Mouse (Mus musculus): ENCODE data around the gene Slc25a13. TPM values are rescaled to one million over a fixed set of nuclear protein-coding genes. Genes with fewer than 3 reads are reported as not detected.
"Not testable (repeated sequence)": the region's sequence is repeated elsewhere in the genome, so short reads cannot be mapped to it uniquely, and the experiment has no call there.

Slc25a13 gene
- polyA plus RNA-seq, 2 experiments from 2014 or later, result 6.4 to 14.0 TPM

GRCm38 (mm10) chr6:6202451-6202850 is 14.5 kb downstream of the Slc25a13 start:
- ATAC-seq, result no peak

DNA sequence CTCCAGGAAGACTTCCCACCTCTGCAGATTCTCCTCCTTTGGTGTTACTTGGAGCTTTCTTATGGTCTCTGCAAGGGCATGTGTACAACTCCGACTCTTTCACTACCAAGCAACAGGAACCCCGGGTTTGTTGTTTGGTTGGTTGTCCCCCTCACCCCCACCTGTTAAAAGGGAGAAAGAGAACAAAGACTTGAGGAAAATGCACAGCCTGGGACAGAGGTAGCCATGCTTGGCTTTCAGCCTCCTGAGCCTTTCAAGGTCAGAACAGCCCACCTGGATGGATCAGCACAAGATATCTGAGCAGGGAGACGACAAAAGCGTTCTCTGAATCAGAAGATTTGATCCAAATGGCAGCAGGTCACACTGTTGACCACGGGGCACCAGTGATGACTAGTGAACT is 15.0 kb downstream of the Slc25a13 start:
- no peak for ATAC-seq

GRCm38 (mm10) chr6:6199138-6199870 is 17.7 kb downstream of the Slc25a13 start:
- no peak for ATAC-seq

DNA sequence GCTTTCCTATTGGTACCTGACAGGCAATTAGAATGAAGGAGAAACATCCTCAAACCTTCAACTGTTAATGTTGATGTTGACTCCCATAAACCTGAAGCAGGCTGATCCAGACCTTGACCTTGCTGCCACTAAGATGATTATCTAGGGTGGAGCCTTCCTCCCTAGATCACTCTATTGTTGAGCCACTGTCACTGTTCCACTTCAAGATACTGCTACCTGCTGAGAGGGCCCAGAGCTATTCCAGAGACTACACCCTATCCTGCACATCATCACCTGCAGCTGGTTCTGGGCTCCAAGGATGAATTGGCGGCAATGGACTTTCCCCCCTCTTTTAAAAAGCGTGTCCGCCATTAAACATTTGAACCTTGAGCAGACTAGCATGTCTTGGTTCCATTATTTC is 18.9 kb downstream of the Slc25a13 start:
- not testable (repeated sequence) for ATAC-seq

DNA sequence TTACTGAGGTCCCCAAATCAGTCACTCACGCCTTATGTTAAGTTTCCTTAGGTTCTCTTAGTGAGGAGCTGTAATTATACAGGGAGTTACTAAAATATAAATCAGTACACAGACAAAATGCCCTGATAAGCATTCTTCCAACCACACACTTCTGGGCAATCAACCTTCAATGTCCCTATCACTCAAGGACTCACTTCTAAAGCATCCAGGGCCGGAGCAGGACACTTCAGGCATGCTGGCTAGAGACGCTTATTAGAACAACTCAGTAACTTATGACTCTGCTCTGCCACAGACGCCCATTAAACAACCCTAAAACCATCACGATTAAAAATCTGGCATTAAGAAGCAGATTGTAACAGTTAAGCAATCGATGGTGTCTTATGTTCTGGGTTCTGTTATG is 19.6 kb downstream of the Slc25a13 start:
- ATAC-seq, result no peak

DNA sequence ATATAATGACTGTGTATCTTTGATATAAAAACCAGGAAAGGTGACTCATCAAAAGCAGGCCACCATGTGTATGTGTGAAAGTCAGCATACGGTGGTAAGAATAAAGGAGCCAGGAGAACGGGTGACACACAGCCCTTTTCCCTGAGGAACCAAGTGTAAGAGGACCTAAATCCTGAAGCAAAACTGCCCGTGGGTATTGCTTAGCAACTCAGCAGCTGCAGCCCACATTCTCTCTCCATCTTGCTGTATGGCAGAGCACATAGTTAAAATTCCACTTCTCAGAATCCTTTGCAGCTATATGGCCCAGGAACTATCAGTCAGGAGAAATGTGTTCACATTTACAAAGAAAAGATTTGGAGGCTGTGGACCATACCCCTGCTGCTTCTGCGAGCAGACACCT is 20.4 kb downstream of the Slc25a13 start:
- ATAC-seq, result no peak

DNA sequence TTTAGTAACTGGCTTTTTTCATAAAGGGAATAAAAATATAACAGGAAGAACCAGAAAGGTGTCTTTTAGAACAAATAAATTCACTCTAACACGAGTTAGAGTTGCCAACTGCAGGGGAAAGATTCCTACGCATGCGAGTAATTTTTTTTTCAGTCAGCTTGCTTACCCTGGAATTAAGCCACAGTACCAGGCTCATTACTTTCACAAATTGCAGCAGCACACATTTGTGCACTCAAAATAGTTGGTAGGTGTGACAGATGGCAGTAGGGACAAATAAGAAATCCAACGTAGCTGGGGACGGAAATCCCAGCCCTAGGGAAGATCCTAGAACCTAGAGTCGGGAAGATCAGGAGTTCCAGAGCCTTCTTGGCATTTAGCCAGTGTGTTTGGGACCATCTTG is 22.1 kb downstream of the Slc25a13 start:
- ATAC-seq, result no peak

DNA sequence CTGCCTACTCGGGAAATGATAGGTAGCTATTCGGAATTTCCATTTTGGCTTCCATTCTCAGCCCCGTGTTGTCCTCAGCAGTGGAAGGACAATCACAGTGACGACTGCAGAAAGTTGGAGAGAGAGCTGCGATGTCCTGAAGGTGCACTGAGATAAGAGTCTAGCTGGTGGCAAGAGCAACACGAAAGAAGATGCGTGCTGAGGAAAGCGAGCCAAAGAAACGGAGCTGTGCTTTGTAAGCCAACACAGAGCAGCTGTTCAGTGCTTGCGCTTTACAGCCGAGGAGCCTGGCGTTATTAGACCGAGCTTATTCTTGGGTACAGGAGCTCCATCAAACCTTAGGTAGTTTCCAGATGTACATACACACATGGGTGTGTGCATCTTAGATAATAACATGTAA is 23.1 kb downstream of the Slc25a13 start:
- no peak for ATAC-seq

GRCm38 (mm10) chr6:6192413-6192812 is 24.6 kb downstream of the Slc25a13 start:
- ATAC-seq, result no peak

DNA sequence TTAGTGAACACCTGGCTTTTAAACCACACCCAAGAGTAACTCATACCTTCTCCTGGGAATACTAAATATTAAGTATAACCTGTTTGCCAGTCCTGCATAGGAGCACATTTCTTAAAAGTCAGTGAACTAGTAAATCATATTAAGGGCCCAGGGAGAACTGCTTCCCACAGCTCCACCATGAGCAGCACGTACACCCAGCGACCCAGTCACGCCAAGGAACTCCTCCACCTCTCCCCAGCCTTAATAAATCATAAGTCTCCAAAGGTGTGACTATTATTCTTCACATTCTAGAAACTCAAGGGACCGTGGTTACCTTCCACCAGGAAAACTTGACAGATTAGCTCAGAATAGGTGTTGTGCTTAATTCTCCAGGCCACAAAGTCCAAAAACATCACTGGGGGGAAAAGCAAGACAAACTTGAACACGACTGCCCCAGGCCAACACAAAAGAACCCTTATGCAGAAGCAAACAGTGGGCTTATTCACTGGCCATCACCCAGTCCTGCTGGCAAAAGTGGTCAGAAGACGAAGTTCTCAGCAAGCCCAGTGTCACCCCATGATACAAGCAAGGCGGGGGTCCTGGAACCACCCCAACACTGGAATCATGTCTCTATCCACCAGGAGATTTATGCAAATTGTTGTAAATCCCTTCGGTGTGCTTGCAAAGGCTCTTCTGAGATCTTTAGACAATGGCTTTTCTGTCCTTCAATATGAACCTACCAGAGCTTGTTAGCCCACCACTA is 25.2 kb downstream of the Slc25a13 start:
- ATAC-seq, result no peak

- ATAC-seq, result no peak
Observed at GRCm38 (mm10) chr6:6188970-6189369, 28.0 kb downstream of the Slc25a13 start.

DNA sequence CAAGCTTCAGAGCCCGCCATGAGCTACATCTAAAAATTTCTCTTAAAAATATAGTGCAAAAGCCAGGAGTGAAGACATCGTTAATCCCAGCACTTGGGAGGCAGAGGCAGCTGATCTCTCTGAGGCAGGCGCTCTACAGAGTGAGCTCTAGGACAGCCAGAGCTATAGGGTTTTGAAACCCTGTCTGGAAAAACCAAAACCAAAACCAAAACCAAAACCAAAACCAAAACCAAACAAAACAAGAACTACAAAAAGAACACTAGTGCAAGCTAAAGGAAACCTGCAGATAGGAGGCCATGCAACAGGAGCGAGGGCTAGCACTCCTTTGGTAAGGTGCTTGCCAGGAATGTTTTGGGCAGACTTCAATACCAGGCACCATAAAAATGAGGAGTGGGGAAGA is 30.5 kb downstream of the Slc25a13 start:
- peak; percentile 75 for ATAC-seq

- ATAC-seq, result no peak
Observed at GRCm38 (mm10) chr6:6185735-6186068, 31.3 kb downstream of the Slc25a13 start.

- ATAC-seq, result no peak
Observed at GRCm38 (mm10) chr6:6184921-6185734, 31.8 kb downstream of the Slc25a13 start.

GRCm38 (mm10) chr6:6183601-6184000 is 33.4 kb downstream of the Slc25a13 start:
- no peak for ATAC-seq

- no peak for ATAC-seq
Observed at GRCm38 (mm10) chr6:6182191-6182590, 34.8 kb downstream of the Slc25a13 start.

- not testable (repeated sequence) for ATAC-seq
Observed at GRCm38 (mm10) chr6:6178341-6178740, 38.6 kb downstream of the Slc25a13 start.

- no peak for ATAC-seq
Observed at GRCm38 (mm10) chr6:6175350-6175971, 41.5 kb downstream of the Slc25a13 start.

- ATAC-seq, result no peak
Observed at GRCm38 (mm10) chr6:6173935-6174561, 42.9 kb downstream of the Slc25a13 start.

DNA sequence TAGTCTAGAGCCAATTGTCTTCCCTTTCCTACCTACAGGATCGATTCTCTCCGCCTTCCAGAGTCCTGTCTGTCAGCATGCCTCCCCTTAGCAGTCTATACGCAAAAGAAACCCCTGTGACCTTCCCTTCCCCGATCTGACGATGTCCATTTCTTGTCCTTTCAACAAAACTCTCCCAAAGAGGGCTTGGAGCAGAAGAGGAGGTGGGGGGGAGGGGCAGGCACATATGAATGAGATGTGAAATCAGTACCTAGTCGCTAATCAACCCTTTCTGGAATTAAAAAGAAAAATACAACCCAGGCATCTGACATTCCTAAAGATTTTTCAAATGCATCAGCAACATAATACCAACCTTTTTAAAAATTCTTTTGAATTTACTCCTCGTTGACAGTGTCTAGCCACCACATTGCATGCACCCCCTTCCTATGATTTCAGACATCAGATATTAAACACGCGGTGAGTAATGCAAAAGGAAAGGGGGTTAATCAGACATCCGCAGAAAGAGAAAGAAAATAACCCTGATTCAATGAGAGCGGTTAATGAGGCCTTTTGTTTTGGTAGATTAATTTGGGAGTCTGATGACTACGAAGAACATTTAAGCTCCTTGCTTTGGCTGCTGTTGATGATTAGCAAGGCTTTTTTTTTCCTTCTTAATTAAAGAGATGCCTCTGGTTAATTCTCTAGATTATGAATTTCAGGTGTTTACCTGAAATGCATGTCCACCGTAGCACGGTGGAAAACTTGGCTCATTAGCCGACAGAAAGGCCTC is 43.6 kb downstream of the Slc25a13 start:
- no peak for ATAC-seq

DNA sequence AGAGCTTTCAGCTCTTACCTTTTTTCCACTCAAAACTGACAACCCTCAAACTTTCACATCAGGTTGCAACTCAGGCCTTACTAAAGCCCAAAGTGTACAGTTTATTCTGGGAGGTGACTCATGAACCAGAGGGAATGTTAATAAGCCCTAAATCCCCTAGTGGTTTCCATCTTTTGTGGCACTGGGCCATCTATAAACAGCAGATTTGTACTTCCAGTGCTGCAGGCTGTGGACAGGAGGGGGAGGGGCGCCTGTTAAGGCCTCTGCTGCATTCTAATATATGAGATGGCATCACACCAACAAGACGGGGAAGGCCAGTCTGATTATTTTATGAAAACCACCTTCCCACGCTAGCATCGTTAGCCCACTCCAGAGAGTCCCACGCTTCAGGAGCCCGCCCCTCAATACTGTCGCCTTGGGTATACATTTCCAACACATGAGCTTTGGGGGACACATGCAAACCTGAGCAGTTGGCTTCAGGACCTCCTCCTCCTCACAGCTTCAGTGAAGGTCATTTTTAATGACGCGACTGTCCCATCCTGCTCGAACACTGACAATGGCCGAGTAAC is 48.3 kb downstream of the Slc25a13 start:
- ATAC-seq, result no peak
